Mouse (Mus musculus): ENCODE measurements around the gene Olfr868. TPM values are rescaled to one million over a fixed set of nuclear protein-coding genes. Genes with fewer than 3 reads are reported as not detected.

The Olfr868 gene
- 0.06 TPM in 1 of 2 replicates, not detected in the other for polyA plus RNA-seq (2014; fragmentation: Nextera tagmentation; extraction: Ambion mirVana)

DNA sequence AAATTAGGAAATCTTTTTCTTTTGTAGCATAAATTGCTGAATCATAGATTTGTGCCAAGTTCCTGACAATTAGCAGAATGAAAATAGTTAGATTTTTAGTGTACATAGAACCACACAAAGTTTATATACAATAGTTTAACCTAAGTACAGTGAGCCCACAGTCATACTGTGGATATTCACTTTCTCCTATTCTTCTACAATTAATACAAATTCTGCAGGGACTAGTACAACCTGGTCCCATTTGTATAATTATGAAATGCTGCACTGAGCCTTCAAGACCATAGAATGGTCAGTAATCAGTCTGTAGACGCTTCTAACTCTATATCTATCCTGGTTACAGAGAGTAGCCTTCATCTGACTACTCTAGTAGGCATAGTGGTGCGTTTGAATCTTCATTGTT, at the start of gene Olfr868:
TSS of gene Olfr868 (plus strand) at position 301 of the 400 bp plus-strand sequence.
- ATAC-seq (ENCODE audit: low read depth) = no peak
- Histone ChIP-seq H3K27me3 (replicated peaks; ENCODE audit: control insufficient read depth, insufficient read depth, low read length) (no peaks in the 10 kb centered on the region), H3K4me2 (ENCODE audit: low read depth, low read length) (no peak within 1 kb of the TSS), H3K27ac (replicated peaks; ENCODE audit: low read depth, low read length) (no peak within 1 kb of the TSS), H3K36me3 (ENCODE audit: control insufficient read depth, insufficient read depth, low read length) (no peaks in the 10 kb centered on the region), H3K4me1 (ENCODE audit: control insufficient read depth, insufficient read depth, low read length) (no peaks in the 10 kb centered on the region), H3K9me3 (ENCODE audit: control insufficient read depth, low read length) (peaks cover 4% of the 10 kb centered on the region; the same call in 1 of the 2 replicates), H3K9ac (ENCODE audit: low read depth, low read length) (no peak within 1 kb of the TSS), H3K4me3 (ENCODE audit: low read depth, low read length) (no peak within 1 kb of the TSS)
- DNase-seq (ENCODE audit: low spot score) = no peak
- WGBS = 35% methylated on average over 2 of the region's 2 CpGs

DNA sequence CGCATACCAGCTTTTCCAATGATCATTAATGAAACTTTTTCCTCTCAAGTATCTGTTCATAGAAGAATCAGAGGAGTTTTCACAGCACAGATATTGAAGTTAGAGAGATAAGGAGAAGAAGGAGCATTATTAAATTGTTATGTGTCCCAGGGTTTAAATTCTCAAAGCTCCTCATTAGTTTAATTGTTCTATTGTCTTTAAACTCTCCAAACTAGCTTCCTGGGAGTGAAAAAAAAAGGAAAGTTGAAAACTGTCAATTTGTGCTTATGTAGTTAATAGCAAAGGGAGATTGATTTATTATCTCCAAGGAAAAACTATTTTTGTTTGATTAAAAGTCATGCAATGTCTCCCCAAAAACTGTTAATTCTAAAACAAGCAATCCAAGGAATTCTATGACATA, 41.0 kb upstream of the Olfr868 start, which contains the start of gene Olfr867:
TSS of gene Olfr867 (minus strand) at position 101 of the 400 bp plus-strand sequence.
- DNase-seq (ENCODE audit: low spot score) (no peak), ATAC-seq (ENCODE audit: low read depth) (no peak)
- H3K9ac ChIP-seq (ENCODE audit: low read depth, low read length) = no peak within 1 kb of the TSS
- H3K4me2 ChIP-seq (ENCODE audit: low read depth, low read length) = no peak within 1 kb of the TSS
- WGBS = 75% methylated on average over 1 of the region's 1 CpGs
- no peak within 1 kb of the TSS for H3K27ac ChIP-seq (replicated peaks; ENCODE audit: low read depth, low read length)
- H3K4me1 ChIP-seq (ENCODE audit: control insufficient read depth, insufficient read depth, low read length) = no peaks in the 10 kb centered on the region
- H3K4me3 ChIP-seq (ENCODE audit: low read depth, low read length) = no peak within 1 kb of the TSS
- H3K27me3 ChIP-seq (replicated peaks; ENCODE audit: control insufficient read depth, insufficient read depth, low read length) = no peaks in the 10 kb centered on the region
- 0 out of 2 replicates have a peak, but pooled peaks cover 3% of the 10 kb centered on the region for H3K9me3 ChIP-seq (ENCODE audit: control insufficient read depth, low read length)
- H3K36me3 ChIP-seq (ENCODE audit: control insufficient read depth, insufficient read depth, low read length) = no peaks in the 10 kb centered on the region

DNA sequence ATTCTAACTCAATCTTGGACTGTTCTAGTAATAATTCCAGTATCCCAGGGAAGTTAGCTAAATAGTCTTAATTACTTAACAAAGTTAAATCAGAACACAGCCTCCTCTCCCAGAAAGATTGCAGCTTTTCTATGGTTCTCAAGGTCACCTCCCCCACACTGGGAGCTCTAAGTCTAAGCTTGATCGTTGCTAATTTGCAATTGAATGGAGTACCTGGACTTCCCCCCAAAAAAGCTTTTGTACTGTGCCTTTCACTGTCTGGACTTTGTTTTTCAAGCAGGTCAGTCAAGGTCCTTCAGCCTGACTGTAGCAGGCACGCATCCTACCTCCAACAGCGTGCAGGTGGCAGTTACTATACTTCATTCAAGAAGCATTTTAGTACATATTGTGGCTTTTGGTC, 28.2 kb upstream of the Olfr868 start:
- H3K4me1 ChIP-seq (ENCODE audit: control insufficient read depth, insufficient read depth, low read length) = no peaks in the 10 kb centered on the region
- H3K4me3 ChIP-seq (ENCODE audit: low read depth, low read length) = no peak overlapping the region
- H3K9me3 ChIP-seq (ENCODE audit: control insufficient read depth, low read length) = peaks cover 6% of the 10 kb centered on the region; the same call in 1 of the 2 replicates
- no peaks in the 10 kb centered on the region for H3K36me3 ChIP-seq (ENCODE audit: control insufficient read depth, insufficient read depth, low read length)
- H3K27ac ChIP-seq (replicated peaks; ENCODE audit: low read depth, low read length) = no peak overlapping the region
- DNase-seq (ENCODE audit: low spot score) (no peak), ATAC-seq (ENCODE audit: low read depth) (no peak)
- 76% methylated on average over 3 of the region's 3 CpGs for WGBS
- no peak overlapping the region for H3K4me2 ChIP-seq (ENCODE audit: low read depth, low read length)
- no peaks in the 10 kb centered on the region for H3K27me3 ChIP-seq (replicated peaks; ENCODE audit: control insufficient read depth, insufficient read depth, low read length)
- H3K9ac ChIP-seq (ENCODE audit: low read depth, low read length) = no peak overlapping the region

DNA sequence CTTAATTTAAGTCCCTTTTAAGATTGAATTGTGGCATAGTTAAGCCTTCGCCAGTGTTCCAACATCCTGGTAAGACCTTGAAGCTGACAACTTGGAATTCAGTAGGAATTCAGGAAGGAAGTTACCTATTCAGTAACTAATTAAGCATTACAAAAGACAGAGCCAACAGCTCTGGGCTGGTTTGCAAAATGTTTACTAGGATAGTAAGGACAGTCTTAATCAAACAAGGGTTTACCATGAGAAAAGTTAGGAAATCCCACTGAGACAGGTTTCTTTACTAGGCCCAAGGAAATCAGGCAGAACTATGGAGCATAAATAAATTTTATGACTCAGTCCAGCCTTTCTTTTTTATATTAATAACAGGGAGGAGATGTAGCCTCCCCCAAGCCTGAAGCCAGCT, 27.1 kb upstream of the Olfr868 start:
- H3K9me3 ChIP-seq (ENCODE audit: control insufficient read depth, low read length) = peaks cover 6% of the 10 kb centered on the region; the same call in 1 of the 2 replicates
- no peak overlapping the region for H3K4me2 ChIP-seq (ENCODE audit: low read depth, low read length)
- H3K27me3 ChIP-seq (replicated peaks; ENCODE audit: control insufficient read depth, insufficient read depth, low read length) = no peaks in the 10 kb centered on the region
- H3K9ac ChIP-seq (ENCODE audit: low read depth, low read length) = no peak overlapping the region
- H3K4me3 ChIP-seq (ENCODE audit: low read depth, low read length) = no peak overlapping the region
- WGBS = 91% methylated on average over 1 of the region's 1 CpGs
- no peaks in the 10 kb centered on the region for H3K36me3 ChIP-seq (ENCODE audit: control insufficient read depth, insufficient read depth, low read length)
- no peak for DNase-seq (ENCODE audit: low spot score)
- H3K4me1 ChIP-seq (ENCODE audit: control insufficient read depth, insufficient read depth, low read length) = no peaks in the 10 kb centered on the region
- ATAC-seq (ENCODE audit: low read depth) = no peak
- no peak overlapping the region for H3K27ac ChIP-seq (replicated peaks; ENCODE audit: low read depth, low read length)

DNA sequence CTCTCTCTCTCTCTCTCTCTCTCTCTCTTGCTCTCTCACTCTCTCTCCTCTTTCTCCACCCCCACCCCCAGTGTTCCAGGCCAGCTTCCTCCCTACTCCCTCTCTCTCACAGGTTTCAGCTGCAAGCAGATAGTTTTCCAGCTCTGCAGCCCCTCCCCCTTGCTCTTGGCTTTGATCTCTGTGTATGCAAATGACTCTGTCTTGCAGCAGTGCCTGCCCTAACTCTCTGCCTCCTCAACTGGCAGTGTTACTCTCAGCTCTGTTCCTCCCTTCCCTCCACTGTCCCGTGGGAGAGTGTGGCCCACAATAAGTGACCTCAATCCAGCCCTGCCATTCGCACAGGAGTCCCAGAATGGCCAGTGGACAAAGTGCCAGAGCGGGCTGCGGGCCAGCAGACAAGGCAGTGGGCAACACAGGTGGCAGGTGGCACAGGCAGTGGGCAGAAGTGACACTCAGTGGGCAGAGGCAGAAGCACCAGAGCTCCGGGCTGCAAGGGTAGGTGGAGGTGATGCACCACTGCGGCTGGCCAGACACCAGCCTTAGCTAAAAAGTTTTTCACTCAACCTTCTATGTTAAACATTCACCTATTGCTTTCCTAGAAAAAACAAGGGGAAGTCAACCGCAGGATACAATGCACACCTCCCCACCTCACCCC, 24.8 kb upstream of the Olfr868 start:
- H3K4me1 ChIP-seq (ENCODE audit: control insufficient read depth, insufficient read depth, low read length) = no peaks in the 10 kb centered on the region
- H3K36me3 ChIP-seq (ENCODE audit: control insufficient read depth, insufficient read depth, low read length) = no peaks in the 10 kb centered on the region
- H3K9ac ChIP-seq (ENCODE audit: low read depth, low read length) = no peak overlapping the region
- no peak overlapping the region for H3K4me2 ChIP-seq (ENCODE audit: low read depth, low read length)
- no peak overlapping the region for H3K4me3 ChIP-seq (ENCODE audit: low read depth, low read length)
- ATAC-seq (ENCODE audit: low read depth) (no peak), DNase-seq (ENCODE audit: low spot score) (no peak)
- no peaks in the 10 kb centered on the region for H3K27me3 ChIP-seq (replicated peaks; ENCODE audit: control insufficient read depth, insufficient read depth, low read length)
- H3K27ac ChIP-seq (replicated peaks; ENCODE audit: low read depth, low read length) = no peak overlapping the region
- WGBS = 71% methylated on average over 6 of the region's 7 CpGs
- peaks cover 11% of the 10 kb centered on the region for H3K9me3 ChIP-seq (ENCODE audit: control insufficient read depth, low read length)

DNA sequence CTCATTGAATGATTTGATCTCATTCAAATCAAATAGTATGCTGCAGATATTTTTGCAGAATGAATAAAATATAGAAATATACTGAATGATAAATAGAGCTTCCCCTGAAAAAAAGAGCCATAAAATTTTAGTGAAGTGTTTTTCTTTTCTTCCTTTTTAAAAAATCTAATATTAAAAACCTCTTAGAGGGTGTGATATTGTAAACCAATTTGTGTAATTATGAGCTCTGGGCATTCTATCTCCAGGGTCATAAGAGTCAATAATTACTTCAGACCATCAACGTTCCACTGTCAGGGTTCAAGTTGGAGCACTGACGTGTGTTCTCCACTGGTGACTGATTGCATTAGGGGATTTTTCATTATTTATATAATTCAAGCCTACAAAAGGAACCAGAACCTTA, 30.3 kb downstream of the Olfr868 start, which contains the start of gene Olfr869:
TSS of gene Olfr869 (plus strand) at position 301 of the 400 bp plus-strand sequence.
- Histone ChIP-seq H3K27me3 (replicated peaks; ENCODE audit: control insufficient read depth, insufficient read depth, low read length) (no peaks in the 10 kb centered on the region), H3K27ac (replicated peaks; ENCODE audit: low read depth, low read length) (no peak within 1 kb of the TSS), H3K4me3 (ENCODE audit: low read depth, low read length) (no peak within 1 kb of the TSS), H3K9ac (ENCODE audit: low read depth, low read length) (no peak within 1 kb of the TSS), H3K4me2 (ENCODE audit: low read depth, low read length) (no peak within 1 kb of the TSS), H3K4me1 (ENCODE audit: control insufficient read depth, insufficient read depth, low read length) (no peaks in the 10 kb centered on the region), H3K9me3 (ENCODE audit: control insufficient read depth, low read length) (no peaks in the 10 kb centered on the region), H3K36me3 (ENCODE audit: control insufficient read depth, insufficient read depth, low read length) (no peaks in the 10 kb centered on the region)
- DNase-seq (ENCODE audit: low spot score) (no peak), ATAC-seq (ENCODE audit: low read depth) (no peak)
- 79% methylated on average over 2 of the region's 2 CpGs for WGBS

DNA sequence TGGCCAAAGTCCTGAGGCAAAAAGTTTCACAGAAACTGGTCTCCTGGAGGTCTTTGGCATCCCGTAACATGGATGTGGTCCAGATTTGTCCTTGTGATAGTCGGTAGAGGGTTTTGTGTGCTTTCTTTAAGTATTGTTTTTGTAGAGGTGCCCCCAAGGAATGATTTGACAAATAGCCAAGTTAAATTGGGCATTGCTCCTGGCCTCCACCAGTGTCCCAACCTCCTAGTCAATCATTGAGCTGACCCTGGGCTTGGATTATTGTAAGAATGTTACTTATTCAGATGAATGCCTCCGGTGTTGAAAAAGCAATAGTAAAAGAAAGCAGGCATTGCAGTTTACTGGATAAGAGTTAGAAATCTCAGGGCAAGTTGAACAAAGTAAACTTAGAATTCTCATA, 51.3 kb downstream of the Olfr868 start:
- Histone ChIP-seq H3K4me3 (ENCODE audit: low read depth, low read length) (no peak overlapping the region), H3K27ac (replicated peaks; ENCODE audit: low read depth, low read length) (no peak overlapping the region), H3K27me3 (replicated peaks; ENCODE audit: control insufficient read depth, insufficient read depth, low read length) (no peaks in the 10 kb centered on the region), H3K4me1 (ENCODE audit: control insufficient read depth, insufficient read depth, low read length) (no peaks in the 10 kb centered on the region), H3K9ac (ENCODE audit: low read depth, low read length) (no peak overlapping the region), H3K36me3 (ENCODE audit: control insufficient read depth, insufficient read depth, low read length) (no peaks in the 10 kb centered on the region), H3K9me3 (ENCODE audit: control insufficient read depth, low read length) (no peaks in the 10 kb centered on the region), H3K4me2 (ENCODE audit: low read depth, low read length) (no peak overlapping the region)
- no peak for DNase-seq (ENCODE audit: low spot score)
- WGBS = 91% methylated on average over 3 of the region's 3 CpGs
- ATAC-seq (ENCODE audit: low read depth) = no peak
